Mouse (Mus musculus) cerebellum, adult 2 months (tissue): ENCODE data around the gene Popdc2. TPM values are rescaled to one million over a fixed set of nuclear protein-coding genes. Genes with fewer than 3 reads are reported as not detected.

ENCODE experiments used
- DNase-seq, 2 experiments: peaks; one replicate each; pipeline ENCODE4 v3.0.0; 2021
- H3K27ac ChIP-seq: fragments of 200-500 bp; 2 replicates; pipeline ENCODE4 v1.5.1; 2012; ENCODE audit warnings: low read length, control low read depth, inconsistent platforms; ENCODE audit not compliant: insufficient read depth
- H3K27me3 ChIP-seq: fragments of 200-500 bp; 2 replicates; pipeline ENCODE4 v1.6.1; 2012; ENCODE audit warnings: inconsistent platforms, mild to moderate bottlenecking, low read length, moderate library complexity; ENCODE audit not compliant: control insufficient read depth, insufficient read depth
- H3K4me1 ChIP-seq: fragments of 200-500 bp; 2 replicates; pipeline ENCODE4 v1.6.1; 2011; ENCODE audit warnings: low read length; ENCODE audit not compliant: control insufficient read depth, insufficient read depth
- H3K4me3 ChIP-seq: fragments of 200-500 bp; replicated peaks from 2 replicates; pipeline ENCODE3; 2011; ENCODE audit warnings: mild to moderate bottlenecking, low read depth, low read length, control low read depth; ENCODE audit not compliant: insufficient read depth
- CTCF ChIP-seq: fragments of 200-500 bp; IDR thresholded peaks from 2 replicates; pipeline ENCODE4 v1.5.1; 2011; ENCODE audit warnings: low read depth, mild to moderate bottlenecking, control low read depth, low read length, moderate library complexity, borderline replicate concordance; ENCODE audit not compliant: insufficient read depth
- POLR2A ChIP-seq: fragments of 200-500 bp; IDR thresholded peaks from 2 replicates; pipeline ENCODE4 v1.6.1; 2011; ENCODE audit warnings: low read length, control low read depth, borderline replicate concordance; ENCODE audit not compliant: insufficient read depth
- WGBS: fragments of 180-500 bp; shearing (Covaris S2); methylation state at CpG from one replicate; pipeline ENCODE4 v1.1.7; 2018; 5-methylcytosine and 5-hydroxymethylcytosine counted together
- polyA plus RNA-seq: library from polyadenylated mRNA; depleted of rRNA; stranded (reverse); fragments of >200 nt; gene quantifications from 2 replicates; pipeline ENCODE4 v1.2.3, GENCODE M21; 2012; rRNA removed

The Popdc2 gene
- polyA plus RNA-seq, 1 experiment, result 0.31 TPM

- no peak for TF ChIP-seq POLR2A
- TF ChIP-seq CTCF, result no peak
- H3K27ac ChIP-seq, result no peak overlapping the region
- no peaks in the 10 kb centered on the region for H3K4me1 ChIP-seq
- no peak overlapping the region for H3K4me3 ChIP-seq
- WGBS, result 98% methylated on average over 1 of the region's 1 CpGs
- no peaks in the 10 kb centered on the region for H3K27me3 ChIP-seq
- DNase-seq, result no peak
These were observed 63.8 kb downstream of the Popdc2 start for GRCm38 (mm10) chr16:38425799-38426198.

Other genes with a start within 250 kb of the Popdc2 start
- 0.05 TPM in 1 of 2 replicates, not detected in the other for gene Nr1i2, start 67.4 kb upstream of the Popdc2 start, polyA plus RNA-seq
- 0.39 and 0.78 TPM in 2 replicates for gene Maats1, start 20.1 kb upstream of the Popdc2 start, polyA plus RNA-seq
- 240 and 256 TPM in 2 replicates for gene Cox17, start 15.2 kb upstream of the Popdc2 start, polyA plus RNA-seq
- gene Gm21987, start 15.2 kb upstream of the Popdc2 start, polyA plus RNA-seq, result 0.41 TPM in 1 of 2 replicates, not detected in the other
- 1.2 and 1.6 TPM in 2 replicates for gene Pla1a, start 70.9 kb downstream of the Popdc2 start, polyA plus RNA-seq
- gene Adprh, start 90.5 kb downstream of the Popdc2 start, polyA plus RNA-seq, result 67.3 and 71.6 TPM in 2 replicates
- 0.34 and 0.41 TPM in 2 replicates for gene Cd80, start 93.4 kb downstream of the Popdc2 start, polyA plus RNA-seq
- gene Timmdc1, start 160.5 kb downstream of the Popdc2 start, polyA plus RNA-seq, result 19.7 and 19.9 TPM in 2 replicates
- gene Poglut1, start 188.0 kb downstream of the Popdc2 start, polyA plus RNA-seq, result 55.9 and 59.9 TPM in 2 replicates
- 62.9 and 63.0 TPM in 2 replicates for gene Tmem39a, start 196.5 kb downstream of the Popdc2 start, polyA plus RNA-seq